Mouse (Mus musculus) heart, postnatal 25 days (tissue): ENCODE measurements around the gene Tk1. TPM values are rescaled to one million over a fixed set of nuclear protein-coding genes. Genes with fewer than 3 reads are reported as not detected.
"Not testable (repeated sequence)": the region's sequence is repeated elsewhere in the genome, so short reads cannot be mapped to it uniquely, and the experiment has no call there.

Experiments
- DNase-seq: peaks from one replicate; pipeline ENCODE4 v3.0.0; 2022; ENCODE audit warnings: low spot score
- intact Hi-C: fragments of 180-260 bp; cut with DNase I; formaldehyde crosslinking; loops from one replicate; pipeline ENCODE4 v1.15.1; 2025
- total RNA-seq, 2 experiments: library from RNA; stranded (reverse); gene quantifications; 2 replicates each; pipeline ENCODE4 v1.2.3; 2021

Gene Tk1
- total RNA-seq, 2 experiments from 2014 or later = 2.3 to 3.2 TPM

DNA sequence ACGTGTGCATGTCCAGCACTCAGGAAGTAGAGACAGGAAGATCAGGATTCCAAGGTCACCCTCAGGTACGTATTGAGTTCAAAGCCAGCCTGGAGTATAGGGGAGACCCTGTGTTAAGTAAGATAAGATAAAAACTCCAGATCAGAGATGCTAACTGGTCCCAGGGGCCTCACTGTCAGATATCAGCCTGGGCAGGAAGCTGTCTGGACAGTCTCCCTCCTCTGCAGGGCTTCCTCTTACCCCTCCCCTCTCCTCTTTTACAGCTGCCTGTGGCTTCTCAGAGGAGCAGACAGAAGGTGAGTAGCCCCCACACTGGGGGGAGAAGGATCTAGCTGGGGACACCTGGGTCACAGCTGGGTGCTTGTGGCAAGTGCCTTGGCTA is 27.7 kb downstream of the Tk1 start:
- intact Hi-C loops = no loop called here
- no peak for DNase-seq

DNA sequence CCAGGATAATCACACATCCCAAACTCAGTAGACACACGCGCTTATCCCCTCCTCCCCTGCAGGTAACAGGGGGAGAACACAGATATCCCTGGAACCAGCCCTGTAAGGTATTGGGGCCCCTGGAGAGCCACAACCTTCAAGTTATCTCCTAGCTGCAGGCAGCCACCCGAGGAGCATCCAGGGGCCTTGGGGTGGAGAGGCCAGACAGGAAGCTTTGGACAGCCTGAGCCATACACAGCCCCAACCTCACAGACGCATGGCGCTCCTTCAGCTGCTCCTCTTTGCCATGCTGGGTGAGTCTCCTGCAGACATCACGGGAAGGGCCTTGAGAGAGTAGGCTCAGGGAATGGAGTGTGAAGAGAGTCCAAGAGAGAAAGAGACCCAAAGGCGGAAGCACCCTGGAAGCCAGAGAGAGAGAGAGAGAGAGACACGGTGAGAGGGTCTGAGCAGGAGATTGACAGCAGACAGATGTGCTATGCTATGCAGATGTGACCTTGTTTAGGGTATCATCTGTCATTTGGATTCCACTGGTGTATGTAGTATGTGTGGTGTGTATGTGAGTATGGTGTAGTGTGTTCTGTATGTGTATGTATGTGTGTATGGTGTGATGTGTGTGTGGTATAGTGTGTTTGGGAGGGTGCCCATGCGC is 28.3 kb downstream of the Tk1 start, which contains the start of gene 6030468B19Rik:
Gene 6030468B19Rik, plus strand, starts transcription at position 150 of the 649 bp plus-strand sequence.
- no peak for DNase-seq
- intact Hi-C loops = no loop called here

DNA sequence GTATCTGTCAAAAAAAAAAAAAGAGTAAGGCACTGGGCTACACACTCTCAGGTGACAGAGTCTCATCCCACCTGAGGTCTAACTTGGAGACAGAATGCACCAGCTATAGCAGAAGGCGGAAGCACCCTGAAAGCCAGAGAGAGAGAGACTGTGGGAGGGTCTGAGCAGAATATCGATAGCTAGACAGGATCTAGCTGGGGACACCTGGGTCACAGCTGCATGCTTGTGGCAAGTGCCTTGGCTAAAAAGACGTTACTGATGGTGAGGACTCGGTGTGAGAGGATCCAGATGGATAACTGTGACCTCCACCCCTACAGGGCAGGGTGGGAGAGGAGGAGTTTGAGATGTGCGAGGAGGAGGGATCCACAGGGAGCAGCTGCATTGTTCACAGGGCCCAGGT is 28.9 kb downstream of the Tk1 start:
- no peak for DNase-seq
- intact Hi-C loops = no loop called here

DNA sequence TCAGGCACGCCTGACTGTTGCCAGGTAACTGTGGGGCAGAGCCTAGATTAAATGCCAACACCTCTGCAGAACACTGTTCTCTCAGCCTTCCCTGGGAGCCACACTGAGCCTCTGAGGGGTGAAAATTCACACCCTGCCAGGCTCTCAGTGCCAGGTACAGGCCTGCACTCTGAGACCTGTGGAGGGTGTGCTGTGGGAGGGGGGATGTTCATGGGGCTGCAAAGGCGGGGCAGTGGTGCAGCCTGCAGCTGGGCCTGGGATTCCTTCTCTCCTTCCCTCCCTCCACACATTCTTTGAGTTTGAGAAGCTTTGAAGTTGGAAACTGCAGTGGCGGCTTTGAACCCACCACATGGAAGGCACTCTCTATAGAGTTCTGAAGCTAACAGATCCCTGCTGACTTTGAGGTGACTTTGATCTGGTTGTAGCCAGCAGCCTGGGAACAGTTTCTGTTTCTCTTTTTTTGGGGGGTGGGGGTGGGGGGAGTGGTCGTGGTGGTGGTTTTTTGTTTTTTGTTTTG is 31.8 kb downstream of the Tk1 start:
- no peak for DNase-seq
- intact Hi-C loops = no loop called here

DNA sequence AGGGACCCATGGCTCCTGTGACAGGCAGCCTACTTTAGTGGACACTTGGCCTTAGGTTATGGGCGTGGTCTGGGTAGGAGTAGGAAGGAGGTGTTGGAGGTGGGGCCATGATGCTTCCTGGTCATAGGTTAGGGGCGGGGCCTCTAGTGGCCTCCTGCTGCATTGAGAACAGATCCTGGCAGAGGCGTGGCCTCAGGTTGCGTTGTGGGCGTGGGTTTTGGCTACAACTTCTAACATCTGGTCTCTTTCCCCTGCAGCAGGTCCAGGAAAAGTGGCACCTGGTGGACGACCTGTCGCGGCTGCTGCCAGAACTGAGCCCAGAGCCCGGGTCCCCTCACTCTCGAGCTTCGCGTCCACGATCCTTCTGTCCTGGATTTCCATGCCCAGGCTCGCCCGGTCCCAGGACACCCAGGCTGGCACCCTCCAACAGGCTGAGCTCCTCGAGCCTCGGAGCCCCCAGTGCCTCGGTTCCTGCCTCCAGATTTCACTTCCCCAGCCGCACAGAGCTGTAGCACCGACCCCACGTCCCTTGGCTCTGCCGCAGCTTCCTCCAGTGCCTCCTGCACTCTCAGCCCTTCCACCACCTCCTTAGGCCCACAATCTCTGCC is 33.5 kb downstream of the Tk1 start:
- intact Hi-C loops = no loop called here
- no peak for DNase-seq

DNA sequence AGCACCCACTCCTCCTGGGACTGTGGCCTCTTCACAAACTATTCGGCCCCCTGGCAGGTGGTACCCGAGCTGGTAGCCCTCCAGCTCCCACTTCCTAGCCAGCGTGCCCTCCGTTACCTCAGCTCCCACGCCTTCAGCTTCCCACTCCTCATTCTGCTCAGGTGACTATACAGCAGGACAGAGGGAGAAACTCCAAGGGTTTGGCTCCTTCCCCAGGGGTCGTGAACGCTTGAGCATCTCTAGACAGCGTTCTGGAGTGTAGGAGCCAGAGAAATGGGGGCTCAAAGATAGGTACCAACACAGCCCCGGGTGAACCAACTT is 34.5 kb downstream of the Tk1 start:
- intact Hi-C loops = no loop called here
- DNase-seq = no peak

DNA sequence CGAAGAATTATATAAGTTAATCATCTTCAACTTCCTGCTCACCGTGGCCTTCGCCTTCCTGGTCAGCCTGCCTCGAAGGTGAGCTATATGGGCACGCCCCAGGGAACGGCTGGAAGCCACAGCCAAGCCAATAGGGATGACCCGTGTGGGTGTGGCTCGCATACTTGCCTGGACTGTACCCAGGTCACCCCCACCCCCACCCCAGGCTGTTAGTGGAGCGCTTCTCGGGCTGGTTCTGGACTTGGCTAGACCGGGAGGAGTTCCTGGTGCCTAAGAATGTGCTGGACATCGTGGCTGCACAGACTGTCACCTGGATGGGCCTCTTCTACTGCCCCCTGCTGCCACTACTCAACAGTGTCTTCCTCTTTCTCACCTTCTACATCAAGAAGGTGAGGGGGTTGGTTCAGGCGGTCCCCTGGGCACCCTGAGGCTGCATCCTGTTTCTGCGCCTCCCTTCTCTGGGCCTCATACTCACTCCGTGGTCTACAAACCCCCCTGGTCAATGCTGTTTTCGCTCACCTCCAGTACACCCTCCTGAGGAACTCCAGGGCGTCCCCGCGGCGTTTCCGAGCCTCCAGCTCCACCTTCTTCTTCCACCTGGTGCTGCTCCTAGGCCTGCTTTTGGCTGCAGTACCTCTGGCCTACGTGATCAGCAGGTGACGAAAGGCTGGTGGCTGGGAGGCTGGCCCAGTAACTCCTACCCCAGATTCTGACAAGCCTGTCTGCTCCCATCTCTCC is 35.0 kb downstream of the Tk1 start:
- intact Hi-C loops = loop anchor here (1.0 kb wide), 1 partner anchor 33 kb away; no protein-coding TSS in a partner anchor
- DNase-seq = no peak

DNA sequence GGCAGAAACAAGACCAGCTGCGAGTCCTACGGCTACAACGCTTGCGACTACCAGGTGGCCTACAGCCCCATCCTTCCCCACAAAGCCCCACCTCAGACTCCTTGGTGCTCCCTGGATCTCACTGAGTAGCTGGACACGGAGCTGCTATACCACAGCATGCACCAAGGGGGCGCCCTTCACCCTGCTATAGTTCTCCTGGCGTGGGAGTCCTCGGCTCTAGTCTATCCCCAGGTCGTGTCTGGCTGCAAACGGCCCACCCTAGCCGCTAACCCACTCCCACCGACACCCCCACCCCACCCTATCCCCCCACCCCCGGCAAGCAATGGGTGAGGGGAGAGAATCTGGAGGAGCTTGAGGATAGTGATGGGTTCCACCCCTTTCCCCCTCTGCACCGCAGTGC is 35.6 kb downstream of the Tk1 start:
- intact Hi-C loops = loop anchor here (1.0 kb wide), 1 partner anchor 34 kb away; no protein-coding TSS in a partner anchor
- no peak for DNase-seq

DNA sequence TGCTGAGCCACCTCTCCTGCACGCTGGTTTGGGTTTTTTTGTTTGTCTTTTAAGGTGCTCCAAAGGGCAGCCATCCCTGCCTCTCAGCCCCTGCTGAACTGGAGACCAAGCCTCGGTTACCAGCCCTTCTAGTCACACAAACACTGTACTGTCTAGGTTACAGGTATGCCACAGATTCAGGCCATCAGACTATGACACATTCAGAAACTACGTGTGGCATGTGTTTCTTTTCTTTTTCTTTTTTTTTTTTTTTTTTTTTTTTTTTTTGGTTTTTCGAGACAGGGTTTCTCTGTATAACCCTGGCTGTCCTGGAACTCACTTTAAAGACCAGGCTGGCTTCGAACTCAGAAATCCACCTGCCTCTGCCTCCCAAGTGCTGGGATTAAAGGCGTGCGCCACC is 37.4 kb downstream of the Tk1 start:
- not testable (repeated sequence) for DNase-seq
- intact Hi-C loops = loop anchor here (5.0 kb wide), 1 partner anchor 36 kb away; no protein-coding TSS in a partner anchor

DNA sequence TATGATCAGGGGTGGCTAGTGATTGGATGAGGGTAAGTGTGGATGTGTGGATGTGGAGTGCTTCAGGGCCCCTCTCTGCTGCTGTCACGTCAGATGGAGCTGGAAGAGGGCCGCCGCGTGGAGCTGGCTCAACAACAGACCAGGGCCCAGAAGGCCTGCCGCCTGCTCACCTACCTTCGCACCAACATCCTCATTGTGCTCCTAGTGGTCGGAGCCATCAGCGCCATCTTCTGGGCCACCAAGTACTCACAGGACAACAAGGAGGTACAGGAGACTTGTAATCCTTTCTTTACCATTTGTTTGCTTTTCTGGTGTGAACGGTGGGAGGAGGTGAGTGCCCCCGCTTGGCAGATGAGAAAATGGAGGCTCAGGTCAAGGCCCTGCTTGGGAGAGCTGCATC is 39.6 kb downstream of the Tk1 start:
- intact Hi-C loops = loop anchor here (2.0 to 5.0 kb wide), 2 partner anchors 34 to 77 kb away; no protein-coding TSS in a partner anchor
- no peak for DNase-seq

DNA sequence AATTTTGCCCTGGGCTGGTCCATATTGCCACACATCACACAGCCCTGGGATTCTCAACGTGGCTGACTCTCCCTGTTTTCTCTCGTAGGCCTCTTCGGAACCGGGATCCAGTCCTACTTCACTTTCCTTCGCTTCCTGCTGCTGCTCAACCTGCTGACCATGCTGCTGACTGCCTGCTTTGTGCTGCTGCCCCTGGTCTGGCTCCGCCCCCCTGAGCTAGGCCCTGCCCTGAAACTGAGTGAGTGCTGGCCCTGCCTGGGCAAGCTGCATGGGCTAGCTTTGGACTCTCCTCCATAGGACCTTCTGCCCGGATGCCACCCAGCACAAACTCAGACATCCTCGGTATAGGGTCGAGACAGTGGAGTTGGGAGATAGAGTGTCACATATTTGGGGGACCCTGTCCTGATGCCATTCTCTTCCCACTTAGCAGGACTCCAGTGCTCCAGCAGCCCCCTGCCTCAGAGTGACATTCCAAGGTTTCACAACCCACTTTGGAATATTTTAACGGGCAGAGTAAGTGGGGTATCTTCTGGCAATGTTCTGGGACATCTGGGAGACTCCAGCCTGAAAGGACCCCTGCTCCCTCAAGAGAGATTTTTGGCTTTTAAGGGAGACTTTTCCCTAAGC is 42.1 kb downstream of the Tk1 start:
- intact Hi-C loops = no loop called here
- DNase-seq = no peak

DNA sequence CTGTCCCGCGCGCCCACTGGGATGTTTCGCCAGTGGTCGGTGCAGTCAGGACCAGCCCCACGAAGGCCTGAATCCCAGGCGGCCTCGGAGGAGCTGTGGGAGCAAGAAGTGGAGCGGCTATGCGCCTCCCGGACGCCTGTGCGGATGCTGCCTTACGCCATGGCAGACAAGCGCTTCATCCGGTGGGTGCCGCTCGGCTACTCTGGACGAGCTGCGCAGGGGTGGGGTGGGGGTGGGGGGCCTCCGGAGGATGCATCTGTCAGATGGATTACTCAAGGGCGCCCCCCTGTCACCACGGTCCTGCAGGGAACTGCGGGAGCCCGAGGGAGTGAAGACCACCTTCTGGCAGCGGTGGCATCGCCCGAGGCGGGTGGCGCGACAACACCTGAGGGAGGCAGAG is 42.8 kb downstream of the Tk1 start:
- DNase-seq = peak; percentile 48
- intact Hi-C loops = no loop called here

DNA sequence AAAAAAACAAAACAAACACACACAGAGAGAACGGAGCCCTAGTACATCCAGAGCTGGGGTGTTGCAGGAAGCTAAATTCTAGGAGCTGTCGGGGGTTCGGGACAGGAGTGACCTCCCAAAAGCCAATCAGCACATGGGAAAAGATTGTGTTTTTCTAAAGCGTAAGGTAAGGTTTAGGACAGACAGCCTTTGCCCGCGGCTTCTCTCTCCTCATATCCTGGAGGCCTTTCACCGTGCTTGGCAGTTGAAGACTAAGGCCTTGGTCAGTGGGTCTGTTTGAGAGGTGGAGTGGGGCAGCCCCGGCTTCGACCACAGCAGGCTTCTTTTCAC is 43.2 kb downstream of the Tk1 start:
- DNase-seq = no peak
- intact Hi-C loops = no loop called here

DNA sequence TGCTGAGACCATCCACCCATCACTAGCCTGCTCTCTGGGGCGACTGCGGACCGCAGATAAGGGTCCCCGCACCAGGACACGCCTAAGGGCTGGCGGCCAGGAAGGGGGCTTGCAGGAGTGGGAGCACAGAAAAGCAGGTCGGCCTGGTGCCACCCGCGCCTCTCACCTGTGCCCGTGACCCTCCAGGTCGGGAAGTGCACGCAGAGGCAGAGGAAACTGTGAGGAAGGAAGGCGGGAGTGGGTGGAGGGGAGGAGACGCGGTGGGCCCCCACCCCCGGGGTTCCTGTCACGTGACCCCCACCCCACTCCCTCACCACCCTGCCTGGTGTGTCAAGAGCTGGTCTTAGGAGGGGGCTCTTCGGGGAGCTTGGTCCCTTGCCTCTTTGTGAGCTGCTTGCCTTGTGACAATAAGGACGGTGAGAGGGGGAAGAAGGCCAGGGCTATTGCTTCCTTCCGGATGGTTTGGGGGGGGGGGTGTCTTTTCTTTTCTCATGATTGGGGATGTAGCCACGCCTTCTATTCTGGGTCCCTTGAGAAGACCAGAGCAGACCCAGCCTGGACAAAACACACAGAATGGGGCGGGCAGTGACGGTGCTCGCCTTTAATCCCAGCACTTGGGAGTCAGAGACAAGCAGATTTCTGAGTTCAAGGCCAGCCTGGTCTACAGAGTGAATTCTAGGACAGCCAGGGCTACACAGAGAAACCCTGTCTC is 43.7 kb downstream of the Tk1 start, which contains the start of the genes Tmc8 and Tmc6:
Gene Tmc8, plus strand, starts transcription at position 84 of the 712 bp plus-strand sequence.
Gene Tmc6, minus strand, starts transcription at position 206 of the 712 bp plus-strand sequence.
- intact Hi-C loops = no loop called here
- peak; percentile 51 for DNase-seq

DNA sequence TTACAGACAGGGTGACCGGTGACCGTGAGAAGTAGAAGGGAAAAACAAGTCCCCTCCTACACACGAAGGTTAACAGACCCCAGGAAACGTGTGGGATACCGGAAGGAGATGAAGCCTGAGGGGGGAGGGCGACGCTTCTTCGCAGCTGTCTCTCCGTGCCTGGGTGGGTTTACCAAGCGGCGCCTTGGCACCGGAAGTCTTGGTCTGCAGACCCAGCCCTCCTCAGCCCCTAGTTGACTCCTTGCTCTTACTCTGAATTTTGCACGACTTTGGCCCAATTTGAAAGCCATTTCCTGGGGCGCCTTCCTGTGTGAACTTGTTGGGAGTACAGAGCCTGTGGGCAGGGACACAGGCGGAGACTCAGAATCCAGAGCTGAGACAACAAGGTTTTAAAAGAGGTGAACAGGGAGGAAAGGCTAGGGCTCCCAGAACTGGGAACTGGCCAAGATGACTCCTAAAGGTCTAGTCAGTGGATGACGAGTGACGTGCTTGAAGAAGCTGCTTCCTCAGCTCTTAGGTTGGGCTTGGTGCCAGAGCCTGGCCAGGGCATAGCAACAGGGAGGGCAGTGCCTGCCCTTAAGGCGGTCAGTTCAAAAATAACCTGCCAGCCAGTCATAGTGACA is 44.6 kb downstream of the Tk1 start:
- DNase-seq = peak; percentile 50

DNA sequence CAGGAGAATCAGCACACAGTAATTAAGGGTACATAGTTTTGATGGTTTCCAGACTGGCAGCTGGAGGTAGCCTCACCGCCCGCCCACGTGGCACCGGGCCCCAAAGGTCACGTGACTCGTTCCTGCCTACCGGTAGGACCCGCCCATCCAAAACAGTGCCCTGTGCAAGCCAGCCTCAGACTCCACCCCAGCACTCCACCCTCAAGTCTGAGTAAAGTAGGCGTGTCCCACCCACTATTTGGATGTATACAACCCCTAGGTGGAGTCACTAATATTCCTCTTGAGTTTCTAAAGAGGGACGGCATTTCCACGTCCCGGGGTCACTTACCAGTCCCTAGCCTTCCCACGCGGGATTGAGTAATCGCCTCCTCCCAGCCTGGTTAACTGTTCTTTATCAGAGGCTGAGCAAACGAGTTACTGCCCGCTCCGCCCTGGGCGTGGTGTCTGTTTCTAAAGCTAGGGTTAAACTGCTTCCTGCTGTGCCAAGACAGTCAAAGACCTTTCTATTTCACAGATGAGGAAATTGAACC is 45.2 kb downstream of the Tk1 start:
- intact Hi-C loops = no loop called here
- peak; percentile 85 for DNase-seq

More for the DNA sequence above, 44.6 kb downstream of the Tk1 start:
- intact Hi-C loops = no loop called here

DNA sequence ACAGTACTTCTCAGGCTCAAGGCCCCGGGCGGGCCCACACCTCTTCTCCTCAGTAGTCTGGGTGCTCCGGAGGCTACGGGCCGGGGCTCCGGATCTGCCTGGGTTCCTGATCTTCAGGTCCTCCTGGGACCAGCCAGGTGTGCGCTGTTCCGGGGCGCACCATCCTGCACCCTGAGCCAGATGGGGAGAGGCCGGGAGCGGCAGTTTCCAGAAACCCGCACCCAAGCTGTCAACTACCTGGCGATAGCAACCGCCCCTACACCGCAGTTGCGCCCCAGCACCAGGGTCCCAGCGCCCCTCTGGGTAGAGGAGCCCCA is 45.7 kb downstream of the Tk1 start:
- no peak for DNase-seq
- intact Hi-C loops = no loop called here

DNA sequence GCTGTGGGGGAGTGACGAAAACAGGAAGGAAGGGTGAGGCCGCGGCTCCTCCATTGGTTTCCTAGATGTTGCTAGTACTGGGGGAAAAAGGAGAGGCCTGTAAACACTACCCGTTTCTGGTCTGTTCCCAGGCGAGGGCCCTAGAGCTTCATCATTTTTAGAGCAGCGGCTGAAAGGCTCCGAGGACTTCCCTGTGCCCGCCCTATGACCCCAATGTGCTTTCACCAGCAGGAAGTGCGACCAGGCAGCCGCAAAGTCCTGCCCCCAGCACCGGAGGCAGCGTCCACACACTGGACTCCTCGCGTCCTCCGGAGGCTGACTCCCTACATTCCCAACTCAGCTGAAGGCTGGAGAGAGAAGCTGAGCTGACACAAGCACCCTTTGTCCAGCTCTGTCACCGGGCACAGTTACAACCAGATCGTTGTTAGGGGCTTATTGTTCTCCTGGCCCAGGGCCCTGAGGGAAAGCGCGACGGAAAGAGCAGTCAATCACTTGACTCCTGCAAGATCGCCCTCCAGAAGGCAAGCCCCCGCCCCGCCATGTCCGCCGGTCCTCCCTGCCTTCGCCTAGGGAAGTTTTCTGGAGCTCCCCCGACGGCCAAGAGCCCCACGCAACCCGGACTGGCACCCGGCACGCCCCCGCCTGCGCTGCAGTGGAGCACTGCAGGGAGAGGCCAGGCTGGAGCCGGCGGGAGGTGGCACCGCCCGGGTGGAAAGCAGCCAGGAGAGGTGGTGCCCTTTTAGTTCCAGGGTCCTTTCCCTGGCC is 46.3 kb downstream of the Tk1 start:
- intact Hi-C loops = loop anchor here (2.0 kb wide), 1 partner anchor 45 kb away; the partner anchor contains the start of gene Afmid
- DNase-seq = peak; percentile 74
